Mouse (Mus musculus): ENCODE data around the gene Arhgap45.

The Arhgap45 gene

GRCm38 (mm10) chr10:80055891-80056290, 39.4 kb downstream of the Arhgap45 start:
- DNase-seq (ENCODE audit: low read depth, low spot score), result no peak

- no peak for DNase-seq (ENCODE audit: low read depth, low spot score)
These were observed 40.1 kb downstream of the Arhgap45 start for GRCm38 (mm10) chr10:80056506-80056905.

- DNase-seq (ENCODE audit: low read depth, low spot score), result no peak
These were observed 40.7 kb downstream of the Arhgap45 start for GRCm38 (mm10) chr10:80056976-80057682.

GRCm38 (mm10) chr10:80057683-80058326, 41.4 kb downstream of the Arhgap45 start:
- DNase-seq (ENCODE audit: low read depth, low spot score), result no peak

GRCm38 (mm10) chr10:80063104-80063503, 46.7 kb downstream of the Arhgap45 start:
- DNase-seq (ENCODE audit: low read depth, low spot score), result no peak

GRCm38 (mm10) chr10:80063877-80064650, 47.6 kb downstream of the Arhgap45 start:
- no peak for DNase-seq (ENCODE audit: low read depth, low spot score)

GRCm38 (mm10) chr10:80069251-80069650, 52.8 kb downstream of the Arhgap45 start:
- no peak for DNase-seq (ENCODE audit: low read depth, low spot score)

- DNase-seq (ENCODE audit: low read depth, low spot score), result no peak
These were observed 53.5 kb downstream of the Arhgap45 start for GRCm38 (mm10) chr10:80069948-80070450.

GRCm38 (mm10) chr10:80070837-80071515, 54.5 kb downstream of the Arhgap45 start:
- no peak for DNase-seq (ENCODE audit: low read depth, low spot score)

GRCm38 (mm10) chr10:80071516-80071900, 55.1 kb downstream of the Arhgap45 start:
- no peak for DNase-seq (ENCODE audit: low read depth, low spot score)

GRCm38 (mm10) chr10:80072623-80073489, 56.4 kb downstream of the Arhgap45 start:
- DNase-seq (ENCODE audit: low read depth, low spot score), result no peak

GRCm38 (mm10) chr10:80074813-80075601, 58.6 kb downstream of the Arhgap45 start:
- no peak for DNase-seq (ENCODE audit: low read depth, low spot score)

GRCm38 (mm10) chr10:80075924-80076323, 59.5 kb downstream of the Arhgap45 start:
- DNase-seq (ENCODE audit: low read depth, low spot score), result no peak

- no peak for DNase-seq (ENCODE audit: low read depth, low spot score)
These were observed 59.9 kb downstream of the Arhgap45 start for GRCm38 (mm10) chr10:80076386-80076785.

- no peak for DNase-seq (ENCODE audit: low read depth, low spot score)
These were observed 60.9 kb downstream of the Arhgap45 start for GRCm38 (mm10) chr10:80077312-80077711.

- DNase-seq (ENCODE audit: low read depth, low spot score), result no peak
These were observed 61.9 kb downstream of the Arhgap45 start for GRCm38 (mm10) chr10:80078366-80078765.

- no peak for DNase-seq (ENCODE audit: low read depth, low spot score)
These were observed 64.1 kb downstream of the Arhgap45 start for GRCm38 (mm10) chr10:80080396-80081070.

All from retina, adult 2 months (tissue).